Mouse (Mus musculus): ENCODE results near the gene Mtmr12.

Gene Mtmr12

GRCm38 (mm10) chr15:12233021-12233420, 28.2 kb downstream of the Mtmr12 start:
- CTCF ChIA-PET: interaction anchor here (1.5 kb wide), 1 partner anchor 15 kb away, joined by 3 read pairs; no protein-coding TSS in a partner anchor

GRCm38 (mm10) chr15:12235559-12235958, 30.7 kb downstream of the Mtmr12 start:
- CTCF ChIA-PET: interaction anchor here (0.7 kb wide), 1 partner anchor 281 kb away, joined by 3 read pairs; no protein-coding TSS in a partner anchor

- CTCF ChIA-PET: interaction anchor here (0.7 kb wide), 1 partner anchor 281 kb away, joined by 3 read pairs; no protein-coding TSS in a partner anchor
These were observed 31.2 kb downstream of the Mtmr12 start for GRCm38 (mm10) chr15:12235983-12236382.

- CTCF ChIA-PET: interaction anchor here (1.2 kb wide), 1 partner anchor 33 kb away, joined by 5 read pairs; no protein-coding TSS in a partner anchor
These were observed 32.1 kb downstream of the Mtmr12 start for GRCm38 (mm10) chr15:12236961-12237360.

GRCm38 (mm10) chr15:12237539-12237938, 32.7 kb downstream of the Mtmr12 start:
- CTCF ChIA-PET: interaction anchor here (1.2 kb wide), 1 partner anchor 34 kb away, joined by 5 read pairs; no protein-coding TSS in a partner anchor

- CTCF ChIA-PET: no interaction called here
These were observed 33.5 kb downstream of the Mtmr12 start for GRCm38 (mm10) chr15:12238337-12238736.

GRCm38 (mm10) chr15:12240705-12241328, 36.0 kb downstream of the Mtmr12 start:
- CTCF ChIA-PET: no interaction called here

GRCm38 (mm10) chr15:12243792-12244191, 39.0 kb downstream of the Mtmr12 start:
- CTCF ChIA-PET: no interaction called here

- CTCF ChIA-PET: interaction anchor here (1.0 kb wide), 1 partner anchor 49 kb away, joined by 4 read pairs; no protein-coding TSS in a partner anchor
These were observed 40.9 kb downstream of the Mtmr12 start for GRCm38 (mm10) chr15:12245580-12246359.

GRCm38 (mm10) chr15:12246360-12247158, 41.7 kb downstream of the Mtmr12 start:
- CTCF ChIA-PET: interaction anchor here (0.7 kb wide), 1 partner anchor 15 kb away, joined by 3 read pairs; no protein-coding TSS in a partner anchor

- CTCF ChIA-PET: interaction anchor here (0.7 to 2.1 kb wide), 2 partner anchors 15 to 50 kb away, joined by 3 to 8 read pairs; no protein-coding TSS in a partner anchor
These were observed 42.4 kb downstream of the Mtmr12 start for GRCm38 (mm10) chr15:12247159-12247603.

- CTCF ChIA-PET: interaction anchor here (0.7 to 2.1 kb wide), 3 partner anchors 15 to 108 kb away, joined by 3 to 8 read pairs (median 3); no protein-coding TSS in a partner anchor
These were observed 43.5 kb downstream of the Mtmr12 start for GRCm38 (mm10) chr15:12248279-12248678.

- CTCF ChIA-PET: no interaction called here
These were observed 45.5 kb downstream of the Mtmr12 start for GRCm38 (mm10) chr15:12250350-12250749.

- CTCF ChIA-PET: interaction anchor here (0.6 kb wide), 1 partner anchor 69 kb away, joined by 4 read pairs; no protein-coding TSS in a partner anchor
These were observed 46.8 kb downstream of the Mtmr12 start for GRCm38 (mm10) chr15:12251416-12252140.

- CTCF ChIA-PET: no interaction called here
These were observed 47.3 kb downstream of the Mtmr12 start for GRCm38 (mm10) chr15:12252141-12252489.

GRCm38 (mm10) chr15:12257730-12258494, 53.1 kb downstream of the Mtmr12 start:
- CTCF ChIA-PET: no interaction called here

GRCm38 (mm10) chr15:12263056-12263455, 58.2 kb downstream of the Mtmr12 start:
- CTCF ChIA-PET: no interaction called here

GRCm38 (mm10) chr15:12266460-12266859, 61.6 kb downstream of the Mtmr12 start:
- CTCF ChIA-PET: no interaction called here

GRCm38 (mm10) chr15:12268021-12268420, 63.2 kb downstream of the Mtmr12 start:
- CTCF ChIA-PET: no interaction called here

GRCm38 (mm10) chr15:12271340-12271739, 66.5 kb downstream of the Mtmr12 start:
- CTCF ChIA-PET: no interaction called here
